Mouse (Mus musculus) limb, embryonic 14.5 days (tissue): ENCODE data around the gene Upk1b. TPM values are rescaled to one million over a fixed set of nuclear protein-coding genes. Genes with fewer than 3 reads are reported as not detected.

Experiments used
- ATAC-seq: fragments of 200-750 bp; cut with Nextera tagmentation; 2 replicates; pipeline ENCODE4 v1.8.0; 2017; ENCODE audit warnings: low read depth, moderate number of reproducible peaks, moderate TSS enrichment; ENCODE audit not compliant: low FRiP score
- DNase-seq: peaks from one replicate; pipeline ENCODE4 v3.0.0-alpha.2; 2015; ENCODE audit warnings: low spot score
- H3K27ac ChIP-seq: fragments of 300-500 bp; sonication (generic); replicated peaks from 2 replicates; pipeline ENCODE4 v1.5.1; 2014; ENCODE audit warnings: low read depth, mild to moderate bottlenecking, low read length, moderate library complexity, mixed read lengths
- H3K27me3 ChIP-seq: fragments of 300-500 bp; sonication (generic); 2 replicates; pipeline ENCODE4 v1.6.1; 2014; ENCODE audit warnings: low read length, mixed read lengths; ENCODE audit not compliant: control insufficient read depth, insufficient read depth
- H3K36me3 ChIP-seq: fragments of 300-500 bp; sonication (generic); 2 replicates; pipeline ENCODE4 v1.6.1; 2014; ENCODE audit warnings: mild to moderate bottlenecking, low read length, moderate library complexity, mixed read lengths; ENCODE audit not compliant: control insufficient read depth, insufficient read depth
- H3K4me1 ChIP-seq: fragments of 300-500 bp; sonication (generic); 2 replicates; pipeline ENCODE4 v1.6.1; 2014; ENCODE audit warnings: antibody characterized with exemption, low read length, mixed read lengths; ENCODE audit not compliant: control insufficient read depth, insufficient read depth
- H3K4me2 ChIP-seq: fragments of 300-500 bp; sonication (generic); replicated peaks from 2 replicates; pipeline ENCODE4 v1.6.1; 2014; ENCODE audit warnings: low read depth, mild to moderate bottlenecking, low read length, moderate library complexity; ENCODE audit not compliant: severe bottlenecking
- H3K4me3 ChIP-seq: fragments of 300-500 bp; sonication (generic); replicated peaks from 2 replicates; pipeline ENCODE4 v1.5.1; 2014; ENCODE audit warnings: low read length
- H3K9ac ChIP-seq: fragments of 300-500 bp; sonication (generic); 2 replicates; pipeline ENCODE4 v1.6.1; 2014; ENCODE audit warnings: mild to moderate bottlenecking, low read depth, low read length, moderate library complexity; ENCODE audit not compliant: severe bottlenecking
- H3K9me3 ChIP-seq: fragments of 300-500 bp; sonication (generic); 2 replicates; pipeline ENCODE4 v1.6.1; 2016; ENCODE audit warnings: low read length; ENCODE audit not compliant: control insufficient read depth
- POLR2A ChIP-seq: fragments of 200-500 bp; IDR thresholded peaks from 2 replicates; pipeline ENCODE4 v1.8.0; 2012; ENCODE audit warnings: inconsistent platforms, mild to moderate bottlenecking, moderate library complexity, borderline replicate concordance; ENCODE audit not compliant: insufficient read depth, insufficient read length; ENCODE audit errors: extremely low read depth
- WGBS: fragments of 180-500 bp; shearing (Covaris S2); extraction: QIAGEN DNeasy Blood & Tissue Kit; methylation state at CpG from one replicate; pipeline ENCODE4 v1.1.7; 2014; 5-methylcytosine and 5-hydroxymethylcytosine counted together
- polyA plus RNA-seq, 2 experiments: library from polyadenylated mRNA; depleted of rRNA in 1 of 2; stranded (reverse) in 1 of 2; unstranded in 1 of 2; fragments of >200 nt; fragmentation: Nextera tagmentation in 1 of 2; extraction: Ambion mirVana in 1 of 2; gene quantifications; 2 replicates each; pipeline versions ENCODE4 v1.2.1 to v1.2.3; 2012 to 2014

The Upk1b gene
- polyA plus RNA-seq, 2 experiments, result 18.1 to 46.6 TPM

DNA sequence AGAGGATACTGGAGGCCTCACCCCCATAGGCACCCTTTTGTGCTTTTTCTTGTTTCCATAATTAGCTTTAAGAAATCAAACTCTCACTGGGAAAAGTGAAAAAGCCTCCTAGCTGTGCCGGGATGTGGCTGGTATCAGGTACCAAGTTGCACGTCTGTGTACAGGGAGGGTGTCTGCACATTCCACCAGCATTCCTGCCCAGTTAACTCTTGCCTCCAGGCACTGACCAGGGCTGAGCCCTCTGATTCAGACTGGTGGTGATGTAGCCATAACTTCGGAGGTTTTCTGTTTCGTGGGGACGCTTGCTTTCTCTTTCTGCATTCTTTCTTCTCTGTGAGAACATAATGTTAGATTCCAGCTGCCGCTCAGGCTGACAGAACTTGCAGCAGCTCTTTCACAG lies 7.0 kb downstream of the Upk1b start:
- WGBS, result 38% methylated on average over 6 of the region's 6 CpGs

GRCm38 (mm10) chr16:38789966-38790365 lies 10.2 kb downstream of the Upk1b start:
- Histone ChIP-seq H3K4me3 (no peak overlapping the region), H3K9me3 (no peaks in the 10 kb centered on the region), H3K27me3 (no peaks in the 10 kb centered on the region), H3K36me3 (no peaks in the 10 kb centered on the region), H3K27ac (no peak overlapping the region), H3K9ac (no peak overlapping the region), H3K4me1 (no peaks in the 10 kb centered on the region; the same call in 1 of the 2 replicates), H3K4me2 (no peak overlapping the region)
- DNase-seq (no peak), ATAC-seq (no peak)
- 74% methylated on average over 3 of the region's 3 CpGs for WGBS
- no peak for TF ChIP-seq POLR2A

More for the DNA sequence above, 7.0 kb downstream of the Upk1b start:
- no peak for TF ChIP-seq POLR2A
- Histone ChIP-seq H3K9ac (no peak overlapping the region), H3K9me3 (no peaks in the 10 kb centered on the region), H3K27ac (no peak overlapping the region), H3K4me2 (no peak overlapping the region), H3K4me3 (no peak overlapping the region), H3K4me1 (no peaks in the 10 kb centered on the region; the same call in 1 of the 2 replicates), H3K36me3 (no peaks in the 10 kb centered on the region), H3K27me3 (no peaks in the 10 kb centered on the region)
- DNase-seq (no peak), ATAC-seq (no peak)

- no peaks in the 10 kb centered on the region; the same call in 1 of the 2 replicates for H3K4me1 ChIP-seq
- H3K27me3 ChIP-seq, result no peaks in the 10 kb centered on the region
- ATAC-seq (no peak), DNase-seq (no peak)
- H3K4me2 ChIP-seq, result no peak overlapping the region
- TF ChIP-seq POLR2A, result no peak
- no peaks in the 10 kb centered on the region for H3K36me3 ChIP-seq
- WGBS, result 84% methylated on average over 2 of the region's 2 CpGs
- H3K9ac ChIP-seq, result no peak overlapping the region
- no peaks in the 10 kb centered on the region for H3K9me3 ChIP-seq
- H3K27ac ChIP-seq, result no peak overlapping the region
- no peak overlapping the region for H3K4me3 ChIP-seq
Observed at GRCm38 (mm10) chr16:38789016-38789415, 11.1 kb downstream of the Upk1b start.

- H3K27me3 ChIP-seq, result no peaks in the 10 kb centered on the region
- H3K9me3 ChIP-seq, result no peaks in the 10 kb centered on the region
- no peaks in the 10 kb centered on the region for H3K36me3 ChIP-seq
- 75% methylated on average over 7 of the region's 7 CpGs for WGBS
- no peak for TF ChIP-seq POLR2A
- H3K9ac ChIP-seq, result no peak overlapping the region
- ATAC-seq (no peak), DNase-seq (no peak)
- H3K4me1 ChIP-seq, result no peaks in the 10 kb centered on the region
- H3K4me2 ChIP-seq, result no peak overlapping the region
- H3K4me3 ChIP-seq, result no peak overlapping the region
- no peak overlapping the region for H3K27ac ChIP-seq
Observed at GRCm38 (mm10) chr16:38785301-38785700, 14.8 kb downstream of the Upk1b start.

- no peak for TF ChIP-seq POLR2A
Observed at GRCm38 (mm10) chr16:38782524-38783067, 17.5 kb downstream of the Upk1b start.

More at GRCm38 (mm10) chr16:38782524-38783067, 17.5 kb downstream of the Upk1b start:
- H3K4me2 ChIP-seq, result no peak overlapping the region
- no peak overlapping the region for H3K9ac ChIP-seq
- no peaks in the 10 kb centered on the region for H3K4me1 ChIP-seq
- no peaks in the 10 kb centered on the region for H3K36me3 ChIP-seq
- no peaks in the 10 kb centered on the region for H3K27me3 ChIP-seq
- 64% methylated on average over 2 of the region's 2 CpGs for WGBS
- no peak overlapping the region for H3K27ac ChIP-seq
- no peaks in the 10 kb centered on the region for H3K9me3 ChIP-seq
- no peak overlapping the region for H3K4me3 ChIP-seq
- DNase-seq (no peak), ATAC-seq (no peak)
